ENCODE assay signal across 10 mouse cellular contexts in the genomic region with DNA sequence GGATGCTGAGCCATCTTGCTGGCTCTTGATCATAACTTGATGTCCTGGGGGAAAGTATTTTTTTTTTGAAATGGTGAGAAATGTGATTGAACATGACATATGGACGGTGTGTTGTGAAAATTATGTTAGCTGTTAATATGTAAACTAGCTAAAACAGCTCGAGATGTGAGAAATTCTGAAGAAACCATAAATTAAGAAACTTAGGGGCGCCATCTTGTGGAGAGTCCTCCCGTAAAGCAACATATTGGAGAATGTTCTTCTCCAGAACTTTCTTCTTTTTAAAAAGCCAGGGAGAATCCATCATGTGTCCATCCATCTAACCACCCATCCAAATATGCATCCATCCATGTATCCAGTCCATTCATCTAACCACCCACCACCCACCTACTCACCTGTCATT.
DNase-seq lines count a peak whose midpoint lies in the region; ATAC-seq and TF ChIP-seq lines count a peak whose summit lies in the region.
"Had no signal": no experiment of that assay in that cellular context is flagged by ENCODE, and none has a peak within 500 bp of the region (broad histone marks: within the 10 kb centered on the region; RNA-seq: fewer than 3 reads in every experiment).

No protein-coding gene starts in this region.

- no peaks in the 10 kb centered on the region for H3K27me3 ChIP-seq in forebrain, embryonic 14.5 days (replicated peaks; ENCODE audit: control insufficient read depth, insufficient read depth, low read length)
- H3K27me3 ChIP-seq in forebrain, embryonic 16.5 days (replicated peaks; ENCODE audit: control insufficient read depth, insufficient read depth, low read length), result no peaks in the 10 kb centered on the region
- H3K27me3 ChIP-seq in CH12.LX (replicated peaks), result no peaks in the 10 kb centered on the region
- no peaks in the 10 kb centered on the region for H3K27me3 ChIP-seq in neural tube, embryonic 15.5 days (replicated peaks)
- H3K27me3 ChIP-seq: embryonic facial prominence, embryonic 13.5 days; midbrain, embryonic 12.5 days had no signal

- in situ Hi-C loops in CH12.LX (cut with MboI; ENCODE audit: low pct_ligation_motif_present, low pct_unique_long_range_greater_than_20kb, low sequenced_read_pairs), result no loop called here

- no peak overlapping the region for H3K27ac ChIP-seq in forebrain, embryonic 14.5 days (ENCODE audit: low read depth, low read length)
- no peak overlapping the region for H3K27ac ChIP-seq in forebrain, embryonic 16.5 days (ENCODE audit: low read length)
- no peak overlapping the region for H3K27ac ChIP-seq in left cerebral cortex, adult 2 months
- no peak overlapping the region for H3K27ac ChIP-seq in CH12.LX (ENCODE audit: insufficient read depth, low read depth)
- H3K27ac ChIP-seq in neural tube, embryonic 15.5 days (replicated peaks), result no peak overlapping the region
- H3K27ac ChIP-seq: embryonic facial prominence, embryonic 13.5 days; midbrain, embryonic 12.5 days had no signal

- no peaks in the 10 kb centered on the region for H3K9me3 ChIP-seq in forebrain, embryonic 14.5 days (replicated peaks; ENCODE audit: control insufficient read depth, low read length)
- H3K9me3 ChIP-seq in forebrain, embryonic 16.5 days (ENCODE audit: control insufficient read depth, low read length), result peaks cover 4% of the 10 kb centered on the region; the same call in 1 of the 2 replicates
- H3K9me3 ChIP-seq in CH12.LX (replicated peaks; ENCODE audit: low read length), result peaks cover 7% of the 10 kb centered on the region
- no peaks in the 10 kb centered on the region for H3K9me3 ChIP-seq in neural tube, embryonic 15.5 days (replicated peaks)

- WGBS in forebrain, embryonic 14.5 days, result 44% methylated on average over 4 of the region's 4 CpGs
- WGBS in forebrain, embryonic 16.5 days, result 42% methylated on average over 4 of the region's 4 CpGs
- 55% methylated on average over 4 of the region's 4 CpGs for WGBS in neural tube, embryonic 15.5 days

- no peak for ATAC-seq in forebrain, embryonic 14.5 days
- no peak for ATAC-seq in forebrain, embryonic 16.5 days
- no peak for ATAC-seq in neural tube, embryonic 15.5 days (ENCODE audit: low FRiP score)

- H3K4me3 ChIP-seq in forebrain, embryonic 14.5 days (ENCODE audit: low read depth, low read length), result no peak overlapping the region
- H3K4me3 ChIP-seq in forebrain, embryonic 16.5 days (replicated peaks; ENCODE audit: low read length), result no peak overlapping the region
- no peak overlapping the region for H3K4me3 ChIP-seq in left cerebral cortex, adult 2 months
- H3K4me3 ChIP-seq in CH12.LX (replicated peaks in 1 of 3; ENCODE audit: low read depth in 2 of 3, low read length in 2 of 3, poor library complexity in 1 of 3), result no peak overlapping the region
- H3K4me3 ChIP-seq in neural tube, embryonic 15.5 days (replicated peaks), result no peak overlapping the region
- H3K4me3 ChIP-seq: embryonic facial prominence, embryonic 13.5 days; midbrain, embryonic 12.5 days had no signal

- TF ChIP-seq POLR2A in CH12.LX (IDR thresholded peaks at IDR 0.05; ENCODE audit: low read depth, low read length), result no peak

- peak; percentile 68 for DNase-seq in forebrain, embryonic 14.5 days (ENCODE audit: low spot score)
- DNase-seq in left cerebral cortex, adult 2 months (ENCODE audit: extremely low spot score in 1 of 2, low spot score in 2 of 2), result no peak
- no peak for DNase-seq in left cerebral cortex, adult 8-10 months (ENCODE audit: low spot score in 2 of 2)
- DNase-seq in CH12.LX (ENCODE audit: extremely low read depth), result no peak
- peak; percentile 54 for DNase-seq in kidney, postnatal 14 days
- DNase-seq in Muller cell, postnatal 12 days (ENCODE audit: inconsistent ontology term), result no peak

- intact Hi-C loops in left cerebral cortex, adult 2 months (cut with DNase I), result loop anchor here (1.0 to 10.0 kb wide), 3 partner anchors 59 to 303 kb away; no protein-coding TSS in a partner anchor

- no peaks in the 10 kb centered on the region for H3K79me2 ChIP-seq in CH12.LX (replicated peaks; ENCODE audit: control insufficient read depth, extremely low read depth, insufficient read depth, poor library complexity, severe bottlenecking)

- no peak overlapping the region for H3K4me2 ChIP-seq in forebrain, embryonic 14.5 days (ENCODE audit: low read length)
- H3K4me2 ChIP-seq in forebrain, embryonic 16.5 days (ENCODE audit: low read length), result no peak overlapping the region
- H3K4me2 ChIP-seq in CH12.LX (ENCODE audit: insufficient read depth, low read depth, poor library complexity, severe bottlenecking), result no peak overlapping the region
- no peak overlapping the region for H3K4me2 ChIP-seq in neural tube, embryonic 15.5 days
- H3K4me2 ChIP-seq: embryonic facial prominence, embryonic 13.5 days; midbrain, embryonic 12.5 days had no signal

- peak; percentile 56 for TF ChIP-seq CTCF in left cerebral cortex, adult 2 months (IDR thresholded peaks at IDR 0.05)
- TF ChIP-seq CTCF in CH12.LX (conservative IDR thresholded peaks at IDR 0.05 in 1 of 2, IDR thresholded peaks at IDR 0.05 in 1 of 2; ENCODE audit: low read depth in 2 of 2, low read length in 2 of 2), result peak in 1 of 2 experiments; percentile 68; a peak in 2 of 4 replicates

- no peak overlapping the region for H3K9ac ChIP-seq in forebrain, embryonic 14.5 days (ENCODE audit: low read length)
- H3K9ac ChIP-seq in forebrain, embryonic 16.5 days (replicated peaks; ENCODE audit: low read depth, low read length), result no peak overlapping the region
- H3K9ac ChIP-seq in CH12.LX (ENCODE audit: insufficient read depth, low read depth), result no peak overlapping the region
- no peak overlapping the region for H3K9ac ChIP-seq in neural tube, embryonic 15.5 days (replicated peaks)
- H3K9ac ChIP-seq: embryonic facial prominence, embryonic 13.5 days; midbrain, embryonic 12.5 days had no signal

- no peaks in the 10 kb centered on the region for H3K36me3 ChIP-seq in forebrain, embryonic 14.5 days (ENCODE audit: control insufficient read depth, insufficient read depth, low read length)
- no peaks in the 10 kb centered on the region for H3K36me3 ChIP-seq in forebrain, embryonic 16.5 days (ENCODE audit: control insufficient read depth, insufficient read depth)
- no peaks in the 10 kb centered on the region for H3K36me3 ChIP-seq in CH12.LX (replicated peaks in 1 of 2; ENCODE audit: control insufficient read depth in 1 of 2, insufficient read depth in 1 of 2, low read length in 1 of 2)
- no peaks in the 10 kb centered on the region for H3K36me3 ChIP-seq in neural tube, embryonic 15.5 days
- H3K36me3 ChIP-seq: embryonic facial prominence, embryonic 13.5 days; midbrain, embryonic 12.5 days had no signal

- TF ChIP-seq RAD21 in CH12.LX (IDR thresholded peaks at IDR 0.05; ENCODE audit: low read depth, low read length), result peak; percentile 54

- TF ChIP-seq EP300 in CH12.LX (IDR thresholded peaks at IDR 0.05; ENCODE audit: low read length), result no peak

- no peaks in the 10 kb centered on the region for H3K4me1 ChIP-seq in forebrain, embryonic 14.5 days (ENCODE audit: control insufficient read depth, insufficient read depth, low read length)
- H3K4me1 ChIP-seq in forebrain, embryonic 16.5 days (replicated peaks; ENCODE audit: control insufficient read depth, insufficient read depth, low read length), result no peaks in the 10 kb centered on the region
- no peaks in the 10 kb centered on the region for H3K4me1 ChIP-seq in CH12.LX (ENCODE audit: control insufficient read depth in 1 of 2, insufficient read depth in 2 of 2)
- H3K4me1 ChIP-seq in neural tube, embryonic 15.5 days, result peaks cover 11% of the 10 kb centered on the region
- H3K4me1 ChIP-seq: embryonic facial prominence, embryonic 13.5 days; midbrain, embryonic 12.5 days had no signal

- dilution Hi-C loops in CH12.LX (cut with MboI; ENCODE audit: extremely low pct_ligation_motif_present, extremely low pct_unique_long_range_greater_than_20kb, low sequenced_read_pairs), result no loop called here

TF ChIP-seq in CH12.LX, 34 proteins besides CTCF, POLR2A, EP300 and RAD21:
- TF ChIP-seq NELFE (IDR thresholded peaks at IDR 0.05; ENCODE audit: low read depth, low read length), result no peak
- no peak for TF ChIP-seq POLR2AphosphoS2 (IDR thresholded peaks at IDR 0.05; ENCODE audit: low read depth, low read length)
- TF ChIP-seq SMC3 (IDR thresholded peaks at IDR 0.05; ENCODE audit: low read depth, low read length), result peak; percentile 67

Comparison
In these comparisons a context has a peak if more than half of its experiments do, and no peak if none do; other contexts are left out.
1. DNase-seq: peak in forebrain, embryonic 14.5 days (single experiment) and kidney, postnatal 14 days (single experiment); none in left cerebral cortex, adult 2 months (0 of 2), left cerebral cortex, adult 8-10 months (0 of 2), CH12.LX (single experiment) and Muller cell, postnatal 12 days (single experiment).